Mouse (Mus musculus) MEL (cell line): Measurements from ENCODE around the gene Afg1l. TPM values are rescaled to one million over a fixed set of nuclear protein-coding genes. Genes with fewer than 3 reads are reported as not detected.

ENCODE experiments used
- DNase-seq: peaks from one replicate; pipeline ENCODE4 v3.0.0; 2011; ENCODE audit warnings: low read depth, low spot score
- H3K27ac ChIP-seq: 2 replicates; pipeline ENCODE4 v1.5.1; 2012; ENCODE audit warnings: low read depth, mild to moderate bottlenecking, control low read depth, low read length, moderate library complexity; ENCODE audit not compliant: control insufficient read depth
- H3K27me3 ChIP-seq, 2 experiments: fragments of 150-350 bp in 1 of 2; sonication (generic) in 1 of 2; 2 replicates each; pipeline ENCODE4 v1.6.1; 2012; ENCODE audit warnings: low read length in 2 of 2, mild to moderate bottlenecking in 2 of 2, improper control_type of control experiment in 1 of 2, moderate library complexity in 1 of 2; ENCODE audit not compliant: insufficient read depth in 2 of 2, control insufficient read depth in 1 of 2
- H3K36me3 ChIP-seq, 2 experiments: 2 replicates each; pipeline ENCODE4 v1.6.1; 2012 to 2014; ENCODE audit warnings: low read length in 2 of 2, improper control_type of control experiment in 1 of 2, inconsistent platforms in 1 of 2, mild to moderate bottlenecking in 1 of 2; ENCODE audit not compliant: insufficient read depth in 2 of 2, control insufficient read depth in 1 of 2
- H3K4me1 ChIP-seq, 2 experiments: fragments of 150-350 bp in 1 of 2; sonication (generic) in 1 of 2; 2 replicates each; pipeline ENCODE4 v1.6.1; 2012; ENCODE audit warnings: low read length in 2 of 2, improper control_type of control experiment in 1 of 2, mild to moderate bottlenecking in 1 of 2; ENCODE audit not compliant: insufficient read depth in 2 of 2, control insufficient read depth in 1 of 2
- H3K4me3 ChIP-seq, 2 experiments: fragments of 150-350 bp in 1 of 2; sonication (generic) in 1 of 2; 2 replicates each; pipeline ENCODE4 v1.5.1; 2012; ENCODE audit warnings: low read depth in 2 of 2, low read length in 2 of 2, mild to moderate bottlenecking in 2 of 2, moderate library complexity in 2 of 2, control low read depth in 1 of 2, improper control_type of control experiment in 1 of 2; ENCODE audit not compliant: control insufficient read depth in 1 of 2, insufficient read depth in 1 of 2
- H3K79me2 ChIP-seq: 2 replicates; pipeline ENCODE4 v1.6.1; 2012; ENCODE audit warnings: mild to moderate bottlenecking, low read length, moderate library complexity; ENCODE audit not compliant: control insufficient read depth, poor library complexity, insufficient read depth
- H3K9ac ChIP-seq: 2 replicates; pipeline ENCODE4 v1.6.1; 2012; ENCODE audit warnings: low read depth, mild to moderate bottlenecking, control low read depth, low read length, moderate library complexity; ENCODE audit not compliant: control insufficient read depth, poor library complexity, severe bottlenecking
- H3K9me3 ChIP-seq: fragments of 150-350 bp; sonication (generic); replicated peaks from 2 replicates; pipeline ENCODE4 v1.6.1; 2012; ENCODE audit warnings: mild to moderate bottlenecking, low read length, improper control_type of control experiment, moderate library complexity; ENCODE audit not compliant: insufficient read depth
- BHLHE40 ChIP-seq: IDR thresholded peaks from 2 replicates; pipeline ENCODE4 v1.6.1; 2012; ENCODE audit warnings: low read depth, mild to moderate bottlenecking, inconsistent platforms, low read length, improper control_type of control experiment, borderline replicate concordance
- CHD1 ChIP-seq: IDR thresholded peaks from 2 replicates; pipeline ENCODE4 v1.6.1; 2012; ENCODE audit warnings: low read depth, mild to moderate bottlenecking, inconsistent platforms, low read length, improper control_type of control experiment
- CHD2 ChIP-seq: IDR thresholded peaks from 2 replicates; pipeline ENCODE4 v1.6.1; 2011; ENCODE audit warnings: low read length, improper control_type of control experiment
- ELF1 ChIP-seq: IDR thresholded peaks from 2 replicates; pipeline ENCODE4 v1.6.1; 2014; ENCODE audit warnings: low read depth, mild to moderate bottlenecking, inconsistent platforms, low read length, improper control_type of control experiment, moderate library complexity
- ETS1 ChIP-seq: IDR thresholded peaks from 2 replicates; pipeline ENCODE4 v1.6.1; 2012; ENCODE audit warnings: low read depth, mild to moderate bottlenecking, inconsistent platforms, low read length, improper control_type of control experiment, moderate library complexity
- GABPA ChIP-seq: IDR thresholded peaks from 2 replicates; pipeline ENCODE4 v1.6.1; 2012; ENCODE audit warnings: low read depth, mild to moderate bottlenecking, inconsistent platforms, low read length, improper control_type of control experiment, moderate library complexity
- HCFC1 ChIP-seq: IDR thresholded peaks from 2 replicates; pipeline ENCODE4 v1.6.1; 2012; ENCODE audit warnings: low read depth, mild to moderate bottlenecking, inconsistent platforms, low read length, improper control_type of control experiment, moderate library complexity
- KAT2A ChIP-seq: conservative IDR thresholded peaks from 2 replicates; pipeline ENCODE4 v1.6.1; 2012; ENCODE audit warnings: low read depth, low read length, improper control_type of control experiment, inconsistent platforms
- MAX ChIP-seq: IDR thresholded peaks from 2 replicates; pipeline ENCODE4 v1.6.1; 2011; ENCODE audit warnings: low read length, improper control_type of control experiment
- MAZ ChIP-seq: IDR thresholded peaks from 2 replicates; pipeline ENCODE4 v1.6.1; 2012; ENCODE audit warnings: low read depth, mild to moderate bottlenecking, inconsistent platforms, low read length, improper control_type of control experiment
- MEF2A ChIP-seq: IDR thresholded peaks from 2 replicates; pipeline ENCODE4 v1.6.1; 2014; ENCODE audit warnings: low read depth, mild to moderate bottlenecking, inconsistent platforms, low read length, improper control_type of control experiment; ENCODE audit not compliant: poor library complexity, insufficient replicate concordance, severe bottlenecking; ENCODE audit errors: extremely low read depth
- MXI1 ChIP-seq: IDR thresholded peaks from 2 replicates; pipeline ENCODE4 v1.6.1; 2011; ENCODE audit warnings: mild to moderate bottlenecking, low read depth, low read length, improper control_type of control experiment
- MYB ChIP-seq: IDR thresholded peaks from 2 replicates; pipeline ENCODE4 v1.6.1; 2011; ENCODE audit warnings: mild to moderate bottlenecking, low read depth, low read length, improper control_type of control experiment
- NELFE ChIP-seq: IDR thresholded peaks from 2 replicates; pipeline ENCODE4 v1.6.1; 2011; ENCODE audit warnings: low read depth, low read length, improper control_type of control experiment
- NRF1 ChIP-seq: IDR thresholded peaks from 2 replicates; pipeline ENCODE4 v1.6.1; 2014; ENCODE audit warnings: low read depth, mild to moderate bottlenecking, inconsistent platforms, low read length, improper control_type of control experiment, moderate library complexity; ENCODE audit not compliant: poor library complexity, insufficient read depth, severe bottlenecking
- RAD21 ChIP-seq: IDR thresholded peaks from 2 replicates; pipeline ENCODE4 v1.6.1; 2011; ENCODE audit warnings: mild to moderate bottlenecking, low read depth, low read length, improper control_type of control experiment
- RCOR1 ChIP-seq: IDR thresholded peaks from 2 replicates; pipeline ENCODE4 v1.6.1; 2012; ENCODE audit warnings: low read depth, mild to moderate bottlenecking, inconsistent platforms, low read length, improper control_type of control experiment
- SMC3 ChIP-seq: IDR thresholded peaks from 2 replicates; pipeline ENCODE4 v1.6.1; 2011; ENCODE audit warnings: low read depth, low read length, improper control_type of control experiment
- TBP ChIP-seq: IDR thresholded peaks from 2 replicates; pipeline ENCODE4 v1.8.0; 2011; ENCODE audit warnings: low read depth, low read length, improper control_type of control experiment
- TCF12 ChIP-seq: IDR thresholded peaks from 2 replicates; pipeline ENCODE4 v1.6.1; 2014; ENCODE audit warnings: low read depth, mild to moderate bottlenecking, inconsistent platforms, low read length, improper control_type of control experiment, moderate library complexity
- UBTF ChIP-seq: IDR thresholded peaks from 2 replicates; pipeline ENCODE4 v1.6.1; 2012; ENCODE audit warnings: low read depth, mild to moderate bottlenecking, inconsistent platforms, low read length, improper control_type of control experiment, moderate library complexity, borderline replicate concordance; ENCODE audit not compliant: insufficient read depth
- USF1 ChIP-seq: IDR thresholded peaks from 2 replicates; pipeline ENCODE4 v1.6.1; 2014; ENCODE audit warnings: low read depth, mild to moderate bottlenecking, inconsistent platforms, low read length, improper control_type of control experiment, moderate library complexity
- ZKSCAN1 ChIP-seq: IDR thresholded peaks from 2 replicates; pipeline ENCODE4 v1.6.1; 2012; ENCODE audit warnings: low read depth, mild to moderate bottlenecking, inconsistent platforms, low read length, improper control_type of control experiment, moderate library complexity
- polyA plus RNA-seq, 2 experiments: library from polyadenylated mRNA; stranded (reverse) in 1 of 2; unstranded in 1 of 2; fragments of >175 nt in 1 of 2; fragments of >200 nt in 1 of 2; gene quantifications; 2 replicates each; pipeline versions ENCODE4 v1.2.1 to v1.2.4; 2012; ENCODE audit warnings: low replicate concordance in 2 of 2, low read depth in 1 of 2; ENCODE audit not compliant: insufficient read length in 2 of 2, insufficient read depth in 1 of 2, missing spikeins in 1 of 2
- total RNA-seq: library from RNA; depleted of rRNA; stranded (reverse); fragments of 300-350 nt; gene quantifications from 2 replicates; pipeline ENCODE4 v1.2.3, GENCODE M21; 2012

The Afg1l gene
- total and polyA plus RNA-seq, 3 experiments: 3.4 to 3.7 TPM; not detected in 1

DNA sequence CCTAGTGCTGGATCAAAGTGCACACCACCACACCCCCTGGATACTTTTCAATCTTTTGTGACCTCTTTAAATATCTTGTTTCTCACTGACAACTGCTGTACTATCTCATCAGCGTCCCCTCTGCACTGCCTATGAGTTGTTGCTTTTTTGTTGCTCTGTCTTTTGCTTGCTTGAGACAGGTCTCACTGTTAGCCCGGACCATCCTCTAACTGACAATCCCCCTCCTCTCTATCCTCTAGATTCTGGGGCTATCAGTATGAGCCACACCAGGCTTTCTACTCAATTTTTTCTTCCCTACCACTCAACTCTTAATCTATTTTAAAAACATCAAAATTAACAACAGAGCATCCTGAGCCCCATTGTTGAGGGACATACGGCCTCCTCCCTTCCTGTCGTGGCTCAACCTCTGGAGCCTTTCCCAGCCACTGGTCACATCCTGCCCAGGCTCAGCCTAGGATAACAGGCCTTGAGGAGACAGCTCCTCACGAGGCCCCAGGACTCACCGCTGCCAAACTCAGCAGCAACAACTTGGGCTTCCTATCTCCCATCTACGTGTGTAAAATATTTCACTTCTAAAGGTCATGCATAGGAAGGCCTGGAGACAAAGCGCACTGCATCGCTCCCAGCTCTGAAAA lies 20.7 kb downstream of the Afg1l start:
- DNase-seq: no peak
- Histone ChIP-seq H3K4me1 (no peaks in the 10 kb centered on the region), H3K36me3 (no peaks in the 10 kb centered on the region), H3K4me3 (no peak overlapping the region), H3K9ac (no peak overlapping the region), H3K27ac (no peak overlapping the region), H3K27me3 (no peaks in the 10 kb centered on the region), H3K9me3 (no peaks in the 10 kb centered on the region), H3K79me2 (no peaks in the 10 kb centered on the region)
- no peak for TF ChIP-seq UBTF
- TF ChIP-seq ELF1: no peak
- no peak for TF ChIP-seq MAX
- TF ChIP-seq GABPA: no peak
- TF ChIP-seq RCOR1: no peak
- TF ChIP-seq NELFE: no peak
- no peak for TF ChIP-seq TCF12
- no peak for TF ChIP-seq MAZ
- no peak for TF ChIP-seq MEF2A
- no peak for TF ChIP-seq RAD21
- no peak for TF ChIP-seq USF1
- TF ChIP-seq MXI1: no peak
- no peak for TF ChIP-seq SMC3
- TF ChIP-seq NRF1: no peak
- no peak for TF ChIP-seq BHLHE40
- no peak for TF ChIP-seq TBP
- TF ChIP-seq CHD2: no peak
- TF ChIP-seq CHD1: no peak
- no peak for TF ChIP-seq HCFC1

DNA sequence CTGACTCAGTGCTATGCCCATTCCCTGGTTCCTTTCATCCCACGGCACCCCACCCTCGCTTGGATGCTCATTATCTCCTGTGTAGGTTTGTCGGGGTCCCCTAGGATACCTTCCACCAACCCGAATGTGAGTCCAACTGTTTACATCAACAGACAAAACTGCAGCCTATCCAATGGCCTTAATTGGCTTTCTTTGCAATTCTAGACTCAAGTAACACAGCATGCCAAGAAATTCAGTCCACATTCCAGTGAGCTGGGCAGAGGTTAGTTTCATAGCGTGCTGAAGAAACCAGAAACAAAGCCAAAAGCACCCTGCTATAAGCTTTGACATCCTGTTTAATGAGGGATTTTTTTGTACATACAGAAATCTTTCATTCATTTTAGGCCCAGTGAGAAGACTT lies 22.4 kb downstream of the Afg1l start:
- DNase-seq: no peak
- H3K36me3 ChIP-seq: no peaks in the 10 kb centered on the region

More for the DNA sequence above, 22.4 kb downstream of the Afg1l start:
- H3K4me1 ChIP-seq: no peaks in the 10 kb centered on the region
- H3K4me3 ChIP-seq: no peak overlapping the region
- H3K79me2 ChIP-seq: no peaks in the 10 kb centered on the region
- H3K9me3 ChIP-seq: no peaks in the 10 kb centered on the region
- H3K9ac ChIP-seq: no peak overlapping the region
- no peak for TF ChIP-seq CHD1
- no peak for TF ChIP-seq KAT2A
- TF ChIP-seq ZKSCAN1: no peak
- TF ChIP-seq MYB: no peak
- TF ChIP-seq GABPA: no peak
- no peak for TF ChIP-seq ETS1
- H3K27me3 ChIP-seq: no peaks in the 10 kb centered on the region
- no peak overlapping the region for H3K27ac ChIP-seq
